Mouse (Mus musculus): ENCODE data around the gene Dock10.

- TF ChIP-seq CTCF (IDR thresholded peaks at IDR 0.05; ENCODE audit: low read depth): no peak
- TF ChIP-seq EP300 (IDR thresholded peaks at IDR 0.05; ENCODE audit: low read depth): no peak
Observed at GRCm38 (mm10) chr1:80785066-80785779, 26.9 kb upstream of the Dock10 start.
